ENCODE assay signal across 11 mouse cellular contexts in genomic region chr5:93101371-93101791, GRCm38 (mm10). TPM values are rescaled to one million over a fixed set of nuclear protein-coding genes. Genes with fewer than 3 reads are reported as not detected.
DNase-seq lines count a peak whose midpoint lies in the region; ATAC-seq lines count a peak whose summit lies in the region.
"Had no signal": no experiment of that assay in that cellular context is flagged by ENCODE, and none has a peak within 500 bp of the region (broad histone marks: within the 10 kb centered on the region; RNA-seq: fewer than 3 reads in every experiment).

No protein-coding gene starts in this region.

- H3K36me3 ChIP-seq in hindbrain, embryonic 10.5 days: peaks cover 66% of the 10 kb centered on the region
- H3K36me3 ChIP-seq in hindbrain, embryonic 12.5 days: no peaks in the 10 kb centered on the region
- 0 out of 2 replicates have a peak, but pooled peaks cover 4% of the 10 kb centered on the region for H3K36me3 ChIP-seq in embryonic facial prominence, embryonic 15.5 days
- H3K36me3 ChIP-seq: hindbrain, embryonic 13.5 days had no signal

- peaks cover 44% of the 10 kb centered on the region for H3K4me1 ChIP-seq in hindbrain, embryonic 10.5 days (replicated peaks)
- H3K4me1 ChIP-seq in hindbrain, embryonic 12.5 days: peaks cover 34% of the 10 kb centered on the region
- peaks cover 53% of the 10 kb centered on the region for H3K4me1 ChIP-seq in embryonic facial prominence, embryonic 15.5 days

- no peaks in the 10 kb centered on the region for H3K27me3 ChIP-seq in hindbrain, embryonic 10.5 days (ENCODE audit: insufficient read depth, poor library complexity, severe bottlenecking)
- no peaks in the 10 kb centered on the region for H3K27me3 ChIP-seq in hindbrain, embryonic 12.5 days
- H3K27me3 ChIP-seq in embryonic facial prominence, embryonic 15.5 days: no peaks in the 10 kb centered on the region
- H3K27me3 ChIP-seq: hindbrain, embryonic 13.5 days had no signal

- no peak overlapping the region for H3K4me2 ChIP-seq in hindbrain, embryonic 12.5 days (replicated peaks)
- no peak overlapping the region for H3K4me2 ChIP-seq in embryonic facial prominence, embryonic 15.5 days (replicated peaks)
- H3K4me2 ChIP-seq: hindbrain, embryonic 13.5 days had no signal

- no peak overlapping the region for H3K9ac ChIP-seq in hindbrain, embryonic 12.5 days
- H3K9ac ChIP-seq in embryonic facial prominence, embryonic 15.5 days: no peak overlapping the region
- H3K9ac ChIP-seq: hindbrain, embryonic 13.5 days had no signal

- 0 out of 2 replicates have a peak, but pooled peaks cover 2% of the 10 kb centered on the region for H3K9me3 ChIP-seq in hindbrain, embryonic 10.5 days
- H3K9me3 ChIP-seq in hindbrain, embryonic 12.5 days (replicated peaks): no peaks in the 10 kb centered on the region
- H3K9me3 ChIP-seq in embryonic facial prominence, embryonic 15.5 days (replicated peaks): no peaks in the 10 kb centered on the region
- H3K9me3 ChIP-seq: hindbrain, embryonic 13.5 days had no signal

- WGBS in hindbrain, embryonic 10.5 days: 39% methylated on average over 8 of the region's 8 CpGs
- WGBS in hindbrain, embryonic 12.5 days: 37% methylated on average over 8 of the region's 8 CpGs
- WGBS in embryonic facial prominence, embryonic 15.5 days: 43% methylated on average over 8 of the region's 8 CpGs

- no peak for ATAC-seq in hindbrain, embryonic 12.5 days (ENCODE audit: low FRiP score)
- ATAC-seq in embryonic facial prominence, embryonic 15.5 days (ENCODE audit: insufficient number of reproducible peaks, low FRiP score, low TSS enrichment, low read depth): no peak
- ATAC-seq in megakaryocyte-erythroid progenitor cell, adult 5-6 weeks (replicated peaks; ENCODE audit: low FRiP score, low TSS enrichment, poor library complexity, severe bottlenecking): no peak

- 0 out of 2 replicates have a peak overlapping the region, but pooled peaks have one; percentile 40 for H3K27ac ChIP-seq in hindbrain, embryonic 10.5 days
- H3K27ac ChIP-seq in hindbrain, embryonic 12.5 days: no peak overlapping the region
- peak overlapping the region; percentile 14; the same call in 1 of the 2 replicates for H3K27ac ChIP-seq in embryonic facial prominence, embryonic 15.5 days (replicated peaks)
- H3K27ac ChIP-seq: hindbrain, embryonic 13.5 days had no signal

- DNase-seq in hindbrain, embryonic 10.5 days (ENCODE audit: low spot score): no peak
- DNase-seq in kidney, adult 18-20 months: peak; percentile 34
- peak; percentile 22 to 68 for DNase-seq in lung, postnatal 4 days
- no peak for DNase-seq in layer of hippocampus, adult 11-12 months (ENCODE audit: low spot score)
- no peak for DNase-seq in left cerebral cortex, adult 9 months (ENCODE audit: low spot score in 2 of 2)
- DNase-seq: liver had no signal

- no peak overlapping the region for H3K4me3 ChIP-seq in hindbrain, embryonic 10.5 days
- no peak overlapping the region for H3K4me3 ChIP-seq in hindbrain, embryonic 12.5 days
- H3K4me3 ChIP-seq in embryonic facial prominence, embryonic 15.5 days (replicated peaks): no peak overlapping the region
- H3K4me3 ChIP-seq: hindbrain, embryonic 13.5 days had no signal

RNA-seq across cellular contexts. Expression of gene Sept11, which starts 8.1 kb away (rescaled TPM):
- polyA plus RNA-seq in hindbrain, embryonic 10.5 days (2016; fragmentation: Nextera tagmentation; extraction: Ambion mirVana): 237 and 263 TPM in 2 replicates
- 261 and 286 TPM in 2 replicates for polyA plus RNA-seq in hindbrain, embryonic 12.5 days (2016; fragmentation: Nextera tagmentation; extraction: Ambion mirVana)
- polyA plus RNA-seq in embryonic facial prominence, embryonic 15.5 days (2015; fragmentation: Nextera tagmentation; extraction: Ambion mirVana): 195 and 200 TPM in 2 replicates
- 44.5 and 60.0 TPM in 2 replicates for total RNA-seq in megakaryocyte-erythroid progenitor cell, adult 5-6 weeks (2014; fragmentation: Nextera tagmentation)
- 37.3 and 38.7 TPM in 2 replicates for total RNA-seq in megakaryocyte-erythroid progenitor cell, adult 5-6 weeks (2017)

RNA-seq across cellular contexts. Expression of gene Sowahb, which starts 56.6 kb away (rescaled TPM):
- 0.47 and 0.86 TPM in 2 replicates for polyA plus RNA-seq in hindbrain, embryonic 10.5 days (2016; fragmentation: Nextera tagmentation; extraction: Ambion mirVana)
- polyA plus RNA-seq in hindbrain, embryonic 12.5 days (2016; fragmentation: Nextera tagmentation; extraction: Ambion mirVana): 0.14 and 0.31 TPM in 2 replicates
- polyA plus RNA-seq in embryonic facial prominence, embryonic 15.5 days (2015; fragmentation: Nextera tagmentation; extraction: Ambion mirVana): 0.46 and 0.68 TPM in 2 replicates
- total RNA-seq in megakaryocyte-erythroid progenitor cell, adult 5-6 weeks (2014; fragmentation: Nextera tagmentation): not detected in 2 replicates
- not detected in 2 replicates for total RNA-seq in megakaryocyte-erythroid progenitor cell, adult 5-6 weeks (2017)
- total RNA-seq: MEL had no signal
- polyA plus RNA-seq: hindbrain, embryonic 13.5 days had no signal

Comparison
In these comparisons a context has a peak if more than half of its experiments do, and no peak if none do; other contexts are left out.
1. DNase-seq: peak in kidney, adult 18-20 months (single experiment) and lung, postnatal 4 days (2 of 2); none in hindbrain, embryonic 10.5 days (single experiment), layer of hippocampus, adult 11-12 months (single experiment) and left cerebral cortex, adult 9 months (0 of 2).